Mouse (Mus musculus): ENCODE data around the gene Ror1. TPM values are rescaled to one million over a fixed set of nuclear protein-coding genes. Genes with fewer than 3 reads are reported as not detected.

The Ror1 gene
- polyA plus RNA-seq, 1 experiment: 0.27 TPM

DNA sequence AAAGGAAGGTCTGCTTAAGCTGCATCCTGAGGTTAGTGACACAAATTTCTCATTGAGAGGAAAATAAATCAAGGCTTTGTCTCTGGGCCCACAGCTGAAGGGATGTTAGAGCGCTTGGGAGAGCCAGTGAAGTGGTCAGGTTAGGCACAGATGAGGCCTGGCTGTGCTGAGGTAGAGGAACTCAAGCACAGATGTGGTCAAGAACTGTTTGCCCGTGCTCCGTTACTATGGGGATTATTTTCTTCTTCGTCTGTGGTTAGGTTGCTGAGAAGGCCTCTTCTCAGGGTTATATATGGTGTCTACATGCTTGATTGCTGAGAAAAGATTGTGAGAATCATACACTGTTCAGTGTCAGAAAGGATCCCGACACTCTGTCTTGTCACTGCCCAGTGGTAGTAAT is 134.7 kb downstream of the Ror1 start:
- no peak for TF ChIP-seq EP300 (IDR thresholded peaks at IDR 0.05; ENCODE audit: insufficient read depth, low read depth, low read length)
- TF ChIP-seq CTCF (IDR thresholded peaks at IDR 0.05; ENCODE audit: low read depth, low read length): no peak
- no peak for TF ChIP-seq POLR2A (IDR thresholded peaks at IDR 0.05; ENCODE audit: insufficient read depth, low read length)
- H3K27ac ChIP-seq (ENCODE audit: insufficient read depth, low read length): no peak overlapping the region

GRCm38 (mm10) chr4:100230963-100231362 is 135.4 kb downstream of the Ror1 start:
- Histone ChIP-seq H3K27ac (ENCODE audit: insufficient read depth, low read length) (no peak overlapping the region), H3K27me3 (ENCODE audit: control insufficient read depth, insufficient read depth, low read length, poor library complexity, severe bottlenecking) (no peaks in the 10 kb centered on the region), H3K9me3 (replicated peaks; ENCODE audit: control insufficient read depth, insufficient read depth, low read length, poor library complexity, severe bottlenecking) (no peaks in the 10 kb centered on the region), H3K36me3 (ENCODE audit: control insufficient read depth, insufficient read depth, low read length, poor library complexity, severe bottlenecking) (no peaks in the 10 kb centered on the region), H3K4me1 (ENCODE audit: control insufficient read depth, insufficient read depth, low read length) (no peaks in the 10 kb centered on the region), H3K4me3 (ENCODE audit: low read depth, low read length) (no peak overlapping the region), H3K9ac (ENCODE audit: low read depth, poor library complexity, severe bottlenecking) (no peak overlapping the region)
- TF ChIP-seq CTCF (IDR thresholded peaks at IDR 0.05; ENCODE audit: low read depth, low read length) (no peak), POLR2A (IDR thresholded peaks at IDR 0.05; ENCODE audit: insufficient read depth, low read length) (no peak), EP300 (IDR thresholded peaks at IDR 0.05; ENCODE audit: insufficient read depth, low read depth, low read length) (no peak)

More for the DNA sequence above, 134.7 kb downstream of the Ror1 start:
- H3K4me1 ChIP-seq (ENCODE audit: control insufficient read depth, insufficient read depth, low read length): no peaks in the 10 kb centered on the region
- no peak overlapping the region for H3K4me3 ChIP-seq (ENCODE audit: low read depth, low read length)
- H3K36me3 ChIP-seq (ENCODE audit: control insufficient read depth, insufficient read depth, low read length, poor library complexity, severe bottlenecking): no peaks in the 10 kb centered on the region
- H3K9me3 ChIP-seq (replicated peaks; ENCODE audit: control insufficient read depth, insufficient read depth, low read length, poor library complexity, severe bottlenecking): no peaks in the 10 kb centered on the region
- no peaks in the 10 kb centered on the region for H3K27me3 ChIP-seq (ENCODE audit: control insufficient read depth, insufficient read depth, low read length, poor library complexity, severe bottlenecking)
- H3K9ac ChIP-seq (ENCODE audit: low read depth, poor library complexity, severe bottlenecking): no peak overlapping the region

DNA sequence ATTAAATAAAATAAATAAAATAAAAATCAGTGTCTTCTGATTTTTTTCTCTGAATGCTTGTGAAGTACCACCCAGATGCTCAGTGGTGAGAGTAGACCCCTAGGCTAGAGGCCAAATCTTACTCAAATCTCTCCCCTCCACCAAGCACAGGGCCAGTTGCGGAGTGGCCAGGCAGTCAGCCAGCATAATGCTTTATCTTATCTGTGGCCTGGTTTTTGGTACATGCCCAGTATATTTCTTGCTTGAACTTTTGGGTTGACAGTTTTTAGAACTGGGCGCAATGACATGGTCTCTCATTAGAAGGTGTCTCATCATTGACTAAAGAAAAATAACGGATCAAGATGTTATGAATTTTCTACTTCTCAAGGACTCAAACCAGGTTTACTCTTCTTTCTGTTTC is 136.3 kb downstream of the Ror1 start:
- no peak overlapping the region for H3K4me3 ChIP-seq (ENCODE audit: low read depth, low read length)
- TF ChIP-seq CTCF (IDR thresholded peaks at IDR 0.05; ENCODE audit: low read depth, low read length) (no peak), EP300 (IDR thresholded peaks at IDR 0.05; ENCODE audit: insufficient read depth, low read depth, low read length) (no peak), POLR2A (IDR thresholded peaks at IDR 0.05; ENCODE audit: insufficient read depth, low read length) (no peak)

GRCm38 (mm10) chr4:100232541-100232940 is 136.9 kb downstream of the Ror1 start:
- H3K27me3 ChIP-seq (ENCODE audit: control insufficient read depth, insufficient read depth, low read length, poor library complexity, severe bottlenecking): no peaks in the 10 kb centered on the region
- no peaks in the 10 kb centered on the region for H3K4me1 ChIP-seq (ENCODE audit: control insufficient read depth, insufficient read depth, low read length)
- no peak for TF ChIP-seq POLR2A (IDR thresholded peaks at IDR 0.05; ENCODE audit: insufficient read depth, low read length)
- TF ChIP-seq CTCF (IDR thresholded peaks at IDR 0.05; ENCODE audit: low read depth, low read length): no peak
- no peak for TF ChIP-seq EP300 (IDR thresholded peaks at IDR 0.05; ENCODE audit: insufficient read depth, low read depth, low read length)
- no peak overlapping the region for H3K9ac ChIP-seq (ENCODE audit: low read depth, poor library complexity, severe bottlenecking)
- no peak overlapping the region for H3K4me3 ChIP-seq (ENCODE audit: low read depth, low read length)
- no peaks in the 10 kb centered on the region for H3K9me3 ChIP-seq (replicated peaks; ENCODE audit: control insufficient read depth, insufficient read depth, low read length, poor library complexity, severe bottlenecking)
- no peak overlapping the region for H3K27ac ChIP-seq (ENCODE audit: insufficient read depth, low read length)
- no peaks in the 10 kb centered on the region for H3K36me3 ChIP-seq (ENCODE audit: control insufficient read depth, insufficient read depth, low read length, poor library complexity, severe bottlenecking)

More for the DNA sequence above, 136.3 kb downstream of the Ror1 start:
- Histone ChIP-seq H3K27ac (ENCODE audit: insufficient read depth, low read length) (no peak overlapping the region), H3K9ac (ENCODE audit: low read depth, poor library complexity, severe bottlenecking) (no peak overlapping the region), H3K9me3 (replicated peaks; ENCODE audit: control insufficient read depth, insufficient read depth, low read length, poor library complexity, severe bottlenecking) (no peaks in the 10 kb centered on the region), H3K36me3 (ENCODE audit: control insufficient read depth, insufficient read depth, low read length, poor library complexity, severe bottlenecking) (no peaks in the 10 kb centered on the region), H3K4me1 (ENCODE audit: control insufficient read depth, insufficient read depth, low read length) (no peaks in the 10 kb centered on the region), H3K27me3 (ENCODE audit: control insufficient read depth, insufficient read depth, low read length, poor library complexity, severe bottlenecking) (no peaks in the 10 kb centered on the region)

- no peak for TF ChIP-seq EP300 (IDR thresholded peaks at IDR 0.05; ENCODE audit: insufficient read depth, low read depth, low read length)
- no peak overlapping the region for H3K27ac ChIP-seq (ENCODE audit: insufficient read depth, low read length)
Measured at GRCm38 (mm10) chr4:100233770-100234169, 138.2 kb downstream of the Ror1 start.

GRCm38 (mm10) chr4:100236339-100236738 is 140.7 kb downstream of the Ror1 start:
- no peak for TF ChIP-seq CTCF (IDR thresholded peaks at IDR 0.05; ENCODE audit: low read depth, low read length)
- no peak for TF ChIP-seq EP300 (IDR thresholded peaks at IDR 0.05; ENCODE audit: insufficient read depth, low read depth, low read length)
- TF ChIP-seq POLR2A (IDR thresholded peaks at IDR 0.05; ENCODE audit: insufficient read depth, low read length): no peak
- Histone ChIP-seq H3K27ac (ENCODE audit: insufficient read depth, low read length) (no peak overlapping the region), H3K4me3 (ENCODE audit: low read depth, low read length) (no peak overlapping the region), H3K36me3 (ENCODE audit: control insufficient read depth, insufficient read depth, low read length, poor library complexity, severe bottlenecking) (no peaks in the 10 kb centered on the region), H3K9ac (ENCODE audit: low read depth, poor library complexity, severe bottlenecking) (no peak overlapping the region), H3K27me3 (ENCODE audit: control insufficient read depth, insufficient read depth, low read length, poor library complexity, severe bottlenecking) (no peaks in the 10 kb centered on the region), H3K9me3 (replicated peaks; ENCODE audit: control insufficient read depth, insufficient read depth, low read length, poor library complexity, severe bottlenecking) (no peaks in the 10 kb centered on the region), H3K4me1 (ENCODE audit: control insufficient read depth, insufficient read depth, low read length) (no peaks in the 10 kb centered on the region)

More at GRCm38 (mm10) chr4:100233770-100234169, 138.2 kb downstream of the Ror1 start:
- H3K9me3 ChIP-seq (replicated peaks; ENCODE audit: control insufficient read depth, insufficient read depth, low read length, poor library complexity, severe bottlenecking): no peaks in the 10 kb centered on the region
- H3K4me1 ChIP-seq (ENCODE audit: control insufficient read depth, insufficient read depth, low read length): no peaks in the 10 kb centered on the region
- H3K9ac ChIP-seq (ENCODE audit: low read depth, poor library complexity, severe bottlenecking): no peak overlapping the region
- no peaks in the 10 kb centered on the region for H3K27me3 ChIP-seq (ENCODE audit: control insufficient read depth, insufficient read depth, low read length, poor library complexity, severe bottlenecking)
- no peaks in the 10 kb centered on the region for H3K36me3 ChIP-seq (ENCODE audit: control insufficient read depth, insufficient read depth, low read length, poor library complexity, severe bottlenecking)
- no peak overlapping the region for H3K4me3 ChIP-seq (ENCODE audit: low read depth, low read length)
